8 mouse cellular contexts compared by ENCODE assay signal in genomic region chr14:48852787-48853186, GRCm38 (mm10).
DNase-seq lines count a peak whose midpoint lies in the region; ATAC-seq lines count a peak whose summit lies in the region.

No protein-coding gene starts in this region.

- H3K9ac ChIP-seq in kidney, embryonic 15.5 days: no peak overlapping the region
- peak overlapping the region; percentile 14; the same call in 1 of the 2 replicates for H3K9ac ChIP-seq in forebrain, embryonic 13.5 days
- H3K9ac ChIP-seq in limb, embryonic 15.5 days: no peak overlapping the region

- H3K4me2 ChIP-seq in kidney, embryonic 15.5 days: peak overlapping the region; percentile 44
- H3K4me2 ChIP-seq in forebrain, embryonic 13.5 days: peak overlapping the region; percentile 48
- H3K4me2 ChIP-seq in limb, embryonic 15.5 days: peak overlapping the region; percentile 38

- H3K36me3 ChIP-seq in kidney, embryonic 15.5 days: no peaks in the 10 kb centered on the region
- H3K36me3 ChIP-seq in forebrain, embryonic 13.5 days (ENCODE audit: poor library complexity, severe bottlenecking): no peaks in the 10 kb centered on the region
- H3K36me3 ChIP-seq in limb, embryonic 15.5 days: no peaks in the 10 kb centered on the region
- no peaks in the 10 kb centered on the region for H3K36me3 ChIP-seq in splenic B cell, adult 2 months (ENCODE audit: control insufficient read depth, insufficient read depth, low read length, poor library complexity, severe bottlenecking)

- 0 out of 2 replicates have a peak overlapping the region, but pooled peaks have one; percentile 16 for H3K4me3 ChIP-seq in kidney, embryonic 15.5 days (replicated peaks)
- H3K4me3 ChIP-seq in forebrain, embryonic 13.5 days: peak overlapping the region; percentile 16
- H3K4me3 ChIP-seq in limb, embryonic 15.5 days: peak overlapping the region; percentile 22

- no peaks in the 10 kb centered on the region for H3K4me1 ChIP-seq in kidney, embryonic 15.5 days
- peaks cover 20% of the 10 kb centered on the region for H3K4me1 ChIP-seq in forebrain, embryonic 13.5 days
- H3K4me1 ChIP-seq in limb, embryonic 15.5 days: no peaks in the 10 kb centered on the region

- H3K27me3 ChIP-seq in kidney, embryonic 15.5 days: peaks cover 60% of the 10 kb centered on the region
- peaks cover 30% of the 10 kb centered on the region for H3K27me3 ChIP-seq in forebrain, embryonic 13.5 days
- peaks cover 9% of the 10 kb centered on the region; the same call in 1 of the 2 replicates for H3K27me3 ChIP-seq in limb, embryonic 15.5 days
- H3K27me3 ChIP-seq in splenic B cell, adult 2 months (ENCODE audit: control insufficient read depth, insufficient read depth, low read length, poor library complexity, severe bottlenecking): no peaks in the 10 kb centered on the region

- ATAC-seq in kidney, embryonic 15.5 days (replicated peaks; ENCODE audit: low FRiP score): no peak
- no peak for ATAC-seq in forebrain, embryonic 13.5 days
- no peak for ATAC-seq in limb, embryonic 15.5 days (ENCODE audit: insufficient number of reproducible peaks, low FRiP score, low TSS enrichment, low read depth)
- ATAC-seq in monocyte, adult 5-6 weeks (replicated peaks; ENCODE audit: insufficient number of reproducible peaks, low FRiP score, low TSS enrichment, poor library complexity, severe bottlenecking): no peak

- WGBS in kidney, embryonic 15.5 days: 7% methylated on average over 15 of the region's 15 CpGs
- WGBS in forebrain, embryonic 13.5 days: 1% methylated on average over 15 of the region's 15 CpGs
- WGBS in limb, embryonic 15.5 days: 4% methylated on average over 15 of the region's 15 CpGs

- no peaks in the 10 kb centered on the region for H3K9me3 ChIP-seq in kidney, embryonic 15.5 days (replicated peaks)
- H3K9me3 ChIP-seq in forebrain, embryonic 13.5 days (replicated peaks): no peaks in the 10 kb centered on the region
- H3K9me3 ChIP-seq in limb, embryonic 15.5 days: no peaks in the 10 kb centered on the region

- DNase-seq in kidney, adult 9 months: no peak
- DNase-seq in splenic B cell, adult 2 months (ENCODE audit: low read depth, low spot score): peak; percentile 0
- no peak for DNase-seq in adrenal gland, adult 8-10 months
- no peak for DNase-seq in spleen, adult 12 weeks (ENCODE audit: low spot score)

- no peak overlapping the region for H3K27ac ChIP-seq in kidney, embryonic 15.5 days
- no peak overlapping the region for H3K27ac ChIP-seq in forebrain, embryonic 13.5 days
- H3K27ac ChIP-seq in limb, embryonic 15.5 days: no peak overlapping the region
